Mouse (Mus musculus) lung, adult 2 months (tissue): ENCODE results near the gene Prkce.

Experiments
- CTCF ChIP-seq: fragments of 200-500 bp; IDR thresholded peaks from 2 replicates; pipeline ENCODE4 v1.5.1; 2011; ENCODE audit warnings: mild to moderate bottlenecking, low read length, control low read depth; ENCODE audit not compliant: insufficient read depth
- POLR2A ChIP-seq: fragments of 200-500 bp; IDR thresholded peaks from 2 replicates; pipeline ENCODE4 v1.6.1; 2011; ENCODE audit warnings: low read depth, mild to moderate bottlenecking, control low read depth, low read length, borderline replicate concordance; ENCODE audit errors: extremely low read depth

- no peak for TF ChIP-seq POLR2A
- TF ChIP-seq CTCF = no peak
Measured at GRCm38 (mm10) chr17:86228850-86229249, 61.3 kb downstream of the Prkce start.
